Mouse (Mus musculus): Measurements from ENCODE around the gene Ttc7. TPM values are rescaled to one million over a fixed set of nuclear protein-coding genes. Genes with fewer than 3 reads are reported as not detected.

Ttc7 gene
- polyA plus RNA-seq, 1 experiment from 2014 or later = 4.1 TPM

GRCm38 (mm10) chr17:87365268-87365667 is 82.6 kb downstream of the Ttc7 start:
- Histone ChIP-seq H3K27ac (no peak overlapping the region), H3K36me3 (no peaks in the 10 kb centered on the region), H3K4me1 (peaks cover 55% of the 10 kb centered on the region), H3K4me2 (replicated peaks) (no peak overlapping the region), H3K27me3 (peaks cover 9% of the 10 kb centered on the region; the same call in 1 of the 2 replicates), H3K9ac (no peak overlapping the region), H3K9me3 (no peaks in the 10 kb centered on the region), H3K4me3 (no peak overlapping the region)
- ATAC-seq (ENCODE audit: low FRiP score, low read depth) = no peak
- WGBS = 75% methylated on average over 8 of the region's 8 CpGs

DNA sequence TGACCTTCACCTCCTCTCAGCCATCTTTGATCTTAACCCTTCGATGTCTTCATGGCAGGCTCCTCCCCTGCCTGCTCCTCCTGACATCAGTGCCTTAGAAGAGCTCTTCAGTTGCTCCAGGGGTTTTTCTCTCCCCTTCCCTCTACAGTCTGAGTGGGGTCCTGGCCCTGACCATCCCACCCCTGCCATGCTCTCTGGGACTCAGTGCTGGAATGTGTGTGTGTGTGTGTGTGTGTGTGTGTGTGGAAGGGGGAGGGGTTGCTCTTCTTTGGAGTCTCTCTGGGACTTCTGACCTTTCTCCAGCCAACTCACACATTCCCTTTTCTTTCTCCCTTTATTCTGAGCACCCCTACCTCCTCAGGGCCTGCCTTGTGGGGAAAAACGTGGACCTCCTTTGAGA is 83.8 kb downstream of the Ttc7 start:
- no peak for ATAC-seq (ENCODE audit: low FRiP score, low read depth)
- H3K4me1 ChIP-seq = peaks cover 44% of the 10 kb centered on the region

DNA sequence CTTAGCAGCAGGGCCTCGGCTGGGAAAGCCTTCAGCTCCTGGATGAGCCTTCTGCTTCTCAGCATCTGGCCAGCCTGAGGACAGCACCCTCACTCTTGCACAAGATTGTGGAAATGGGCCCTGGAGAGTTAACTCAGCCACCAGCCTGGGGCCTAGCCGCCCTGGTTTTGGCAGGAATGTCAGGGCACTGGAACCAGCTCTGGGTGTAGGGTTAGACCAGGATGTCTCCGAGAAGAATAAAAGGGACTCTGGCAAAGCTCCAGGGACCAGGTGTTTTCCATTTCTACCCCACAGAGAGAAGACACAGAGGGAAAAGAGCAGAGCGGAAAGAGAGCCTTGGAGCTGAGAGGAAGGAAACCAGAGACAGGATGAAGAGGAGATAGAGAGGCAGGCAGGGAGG is 84.5 kb downstream of the Ttc7 start:
- Histone ChIP-seq H3K4me1 (peaks cover 44% of the 10 kb centered on the region), H3K9me3 (no peaks in the 10 kb centered on the region), H3K4me2 (replicated peaks) (no peak overlapping the region), H3K36me3 (no peaks in the 10 kb centered on the region), H3K27ac (0 out of 2 replicates have a peak overlapping the region, but pooled peaks have one; percentile 10), H3K4me3 (no peak overlapping the region), H3K9ac (0 out of 2 replicates have a peak overlapping the region, but pooled peaks have one; percentile 8), H3K27me3 (peaks cover 6% of the 10 kb centered on the region; the same call in 1 of the 2 replicates)
- WGBS = 17% methylated on average over 4 of the region's 4 CpGs
- ATAC-seq (ENCODE audit: low FRiP score, low read depth) = no peak

More for the DNA sequence above, 83.8 kb downstream of the Ttc7 start:
- no peak overlapping the region for H3K9ac ChIP-seq
- H3K27me3 ChIP-seq = peaks cover 6% of the 10 kb centered on the region; the same call in 1 of the 2 replicates
- H3K4me3 ChIP-seq = no peak overlapping the region
- H3K9me3 ChIP-seq = no peaks in the 10 kb centered on the region
- no peak overlapping the region for H3K4me2 ChIP-seq (replicated peaks)
- no peaks in the 10 kb centered on the region for H3K36me3 ChIP-seq
- H3K27ac ChIP-seq = no peak overlapping the region
- 16% methylated on average over 2 of the region's 2 CpGs for WGBS

DNA sequence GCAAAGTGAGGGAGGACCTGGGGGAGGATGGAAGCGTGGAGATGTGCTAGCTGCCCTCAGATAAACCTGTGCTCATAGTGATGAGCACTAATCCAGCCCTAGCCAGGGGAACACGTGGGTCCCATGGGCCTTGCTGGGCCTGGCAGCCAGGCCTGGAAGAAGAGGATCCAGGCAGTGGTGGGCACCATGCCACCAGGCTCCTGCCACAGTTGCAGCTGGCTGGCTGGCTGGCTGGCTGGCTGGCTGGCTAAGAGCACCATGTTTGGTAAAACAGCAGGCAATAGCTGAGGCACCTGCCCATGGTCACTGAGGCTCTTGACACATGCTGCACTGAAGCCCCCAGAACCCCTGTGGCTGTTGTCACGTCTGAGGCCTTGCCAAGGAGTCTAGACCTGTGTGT is 85.0 kb downstream of the Ttc7 start:
- 56% methylated on average over 3 of the region's 3 CpGs for WGBS
- no peaks in the 10 kb centered on the region for H3K36me3 ChIP-seq
- H3K4me3 ChIP-seq = no peak overlapping the region
- H3K27ac ChIP-seq = peak overlapping the region; percentile 10; the same call in 1 of the 2 replicates
- ATAC-seq (ENCODE audit: low FRiP score, low read depth) = no peak
- no peak overlapping the region for H3K4me2 ChIP-seq (replicated peaks)
- H3K9me3 ChIP-seq = no peaks in the 10 kb centered on the region
- H3K9ac ChIP-seq = no peak overlapping the region
- peaks cover 6% of the 10 kb centered on the region; the same call in 1 of the 2 replicates for H3K27me3 ChIP-seq
- H3K4me1 ChIP-seq = peaks cover 45% of the 10 kb centered on the region

DNA sequence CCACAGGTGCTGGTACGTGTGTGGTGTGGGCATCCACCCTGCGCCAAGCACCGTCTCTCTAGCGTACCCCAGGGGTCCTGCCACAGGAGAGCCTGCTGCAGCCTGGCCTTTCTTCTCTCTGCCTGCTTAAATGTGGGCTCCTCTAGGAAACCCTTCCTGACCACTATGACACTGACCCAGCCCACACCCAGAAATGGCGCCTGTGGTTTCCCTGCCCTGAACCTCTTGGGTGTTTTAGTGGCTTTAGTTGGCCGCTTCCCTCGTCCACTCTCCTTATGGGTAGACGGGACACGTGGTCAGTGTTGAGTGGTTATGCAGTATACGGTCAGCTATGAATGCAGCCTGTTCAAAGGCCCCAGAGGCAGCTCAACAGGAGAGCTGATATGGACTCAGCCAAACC is 85.8 kb downstream of the Ttc7 start:
- no peak overlapping the region for H3K4me3 ChIP-seq
- no peak for ATAC-seq (ENCODE audit: low FRiP score, low read depth)
- H3K9ac ChIP-seq = no peak overlapping the region
- no peaks in the 10 kb centered on the region for H3K36me3 ChIP-seq
- H3K4me1 ChIP-seq = peaks cover 45% of the 10 kb centered on the region
- WGBS = 76% methylated on average over 10 of the region's 10 CpGs
- no peak overlapping the region for H3K27ac ChIP-seq
- no peak overlapping the region for H3K4me2 ChIP-seq (replicated peaks)
- H3K9me3 ChIP-seq = no peaks in the 10 kb centered on the region
- H3K27me3 ChIP-seq = peaks cover 6% of the 10 kb centered on the region; the same call in 1 of the 2 replicates

DNA sequence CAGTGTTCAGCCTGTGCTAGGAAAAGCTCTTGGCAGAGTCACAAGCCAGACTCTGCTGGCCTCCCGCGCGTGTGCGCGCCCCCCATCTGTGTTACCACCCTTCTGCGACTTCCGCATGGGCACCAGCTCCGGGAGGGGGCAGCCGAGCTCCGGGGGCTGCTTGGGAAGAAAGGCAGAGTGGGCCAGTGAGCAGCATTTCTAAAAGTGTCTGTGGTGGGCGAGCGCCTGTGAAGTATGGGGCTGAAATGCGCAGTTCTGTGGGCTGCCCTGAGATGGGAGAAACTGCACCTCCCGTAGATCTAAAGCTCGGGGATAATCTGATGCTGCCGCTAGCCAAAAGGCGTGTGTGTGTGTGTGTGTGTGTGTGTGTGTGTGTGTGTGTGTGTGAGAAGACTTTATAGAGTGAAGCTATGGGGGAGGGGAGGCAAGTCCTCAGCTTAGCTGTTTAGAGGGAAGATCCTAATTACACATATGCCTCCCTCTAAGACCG is 86.6 kb downstream of the Ttc7 start:
- Histone ChIP-seq H3K4me3 (no peak overlapping the region), H3K27ac (no peak overlapping the region), H3K4me2 (replicated peaks) (no peak overlapping the region), H3K9me3 (no peaks in the 10 kb centered on the region), H3K9ac (no peak overlapping the region), H3K4me1 (peaks cover 45% of the 10 kb centered on the region), H3K27me3 (peaks cover 6% of the 10 kb centered on the region; the same call in 1 of the 2 replicates), H3K36me3 (no peaks in the 10 kb centered on the region)
- no peak for ATAC-seq (ENCODE audit: low FRiP score, low read depth)
- WGBS = 57% methylated on average over 18 of the region's 18 CpGs

GRCm38 (mm10) chr17:87372189-87372588 is 89.5 kb downstream of the Ttc7 start:
- Histone ChIP-seq H3K4me1 (peaks cover 55% of the 10 kb centered on the region), H3K4me2 (replicated peaks) (no peak overlapping the region), H3K36me3 (no peaks in the 10 kb centered on the region), H3K9ac (no peak overlapping the region), H3K27me3 (peaks cover 2% of the 10 kb centered on the region; the same call in 1 of the 2 replicates), H3K9me3 (no peaks in the 10 kb centered on the region), H3K4me3 (no peak overlapping the region), H3K27ac (no peak overlapping the region)
- 78% methylated on average over 7 of the region's 7 CpGs for WGBS
- ATAC-seq (ENCODE audit: low FRiP score, low read depth) = no peak

DNA sequence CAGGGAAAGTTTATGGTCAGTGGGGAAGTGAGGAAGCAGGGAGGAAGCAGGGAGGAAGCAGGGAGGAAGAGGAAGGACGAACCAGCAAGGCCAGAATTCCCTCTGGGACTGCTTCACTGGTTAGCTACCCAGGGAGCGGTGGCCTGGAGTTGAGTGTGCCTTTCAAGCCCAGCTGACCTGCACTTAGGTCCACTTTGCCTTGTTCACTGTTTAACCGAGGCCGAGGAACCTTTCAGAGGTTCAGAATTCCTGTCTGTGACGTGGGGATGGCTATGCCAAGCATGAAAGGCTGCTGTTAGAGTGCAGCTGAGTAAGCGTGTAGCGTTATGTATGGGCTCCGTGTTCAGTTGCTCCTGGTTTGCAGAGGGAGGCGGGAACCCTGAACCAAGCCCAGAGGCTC is 90.6 kb downstream of the Ttc7 start:
- no peaks in the 10 kb centered on the region for H3K9me3 ChIP-seq
- ATAC-seq (ENCODE audit: low FRiP score, low read depth) = no peak
- H3K4me2 ChIP-seq (replicated peaks) = no peak overlapping the region
- H3K27ac ChIP-seq = no peak overlapping the region
- no peak overlapping the region for H3K4me3 ChIP-seq
- no peak overlapping the region for H3K9ac ChIP-seq
- no peaks in the 10 kb centered on the region for H3K36me3 ChIP-seq
- WGBS = 89% methylated on average over 9 of the region's 9 CpGs
- H3K27me3 ChIP-seq = peaks cover 2% of the 10 kb centered on the region; the same call in 1 of the 2 replicates
- H3K4me1 ChIP-seq = peaks cover 55% of the 10 kb centered on the region

DNA sequence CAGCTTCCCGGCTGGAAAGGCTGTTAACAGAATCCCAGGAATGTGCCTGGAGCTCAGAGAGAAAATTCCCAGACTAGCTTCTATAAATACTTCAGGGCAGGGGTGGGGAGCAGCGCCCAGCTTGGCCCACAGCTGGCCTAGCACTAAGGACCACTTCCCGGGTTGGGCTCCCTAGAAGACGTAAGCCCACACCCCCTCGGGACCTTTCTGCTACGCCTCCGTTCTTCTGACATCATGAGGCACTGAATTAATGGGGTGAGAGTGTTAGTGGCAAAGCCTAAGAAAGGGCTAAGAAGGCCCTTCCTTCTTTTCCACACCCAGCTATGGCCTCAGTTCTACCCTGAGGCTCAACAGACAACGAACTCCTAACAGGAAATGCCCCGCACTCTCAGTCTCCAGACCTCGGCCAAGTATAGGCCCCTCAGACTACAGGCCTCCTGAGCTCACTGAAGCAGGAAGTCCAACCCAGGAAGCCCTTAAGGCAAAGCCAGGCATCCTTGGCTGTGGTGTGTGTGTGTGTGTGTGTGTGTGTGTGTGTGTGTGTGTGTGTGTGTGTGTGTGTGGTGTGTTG is 93.3 kb downstream of the Ttc7 start:
- Histone ChIP-seq H3K4me3 (no peak overlapping the region), H3K27me3 (no peaks in the 10 kb centered on the region), H3K4me1 (peaks cover 56% of the 10 kb centered on the region), H3K27ac (peak overlapping the region; percentile 83), H3K36me3 (no peaks in the 10 kb centered on the region), H3K4me2 (replicated peaks) (0 out of 2 replicates have a peak overlapping the region, but pooled peaks have one; percentile 14), H3K9ac (no peak overlapping the region), H3K9me3 (no peaks in the 10 kb centered on the region)
- peak; percentile 62 for ATAC-seq (ENCODE audit: low FRiP score, low read depth)
- WGBS = 9% methylated on average over 10 of the region's 10 CpGs

- no peaks in the 10 kb centered on the region for H3K36me3 ChIP-seq
- peak; percentile 18; the same call in 1 of the 2 replicates for ATAC-seq (ENCODE audit: low FRiP score, low read depth)
- H3K9ac ChIP-seq = 0 out of 2 replicates have a peak overlapping the region, but pooled peaks have one; percentile 3
- H3K4me2 ChIP-seq (replicated peaks) = no peak overlapping the region
- no peaks in the 10 kb centered on the region for H3K9me3 ChIP-seq
- peak overlapping the region; percentile 83 for H3K27ac ChIP-seq
- 79% methylated on average over 6 of the region's 6 CpGs for WGBS
- H3K4me3 ChIP-seq = no peak overlapping the region
- no peaks in the 10 kb centered on the region for H3K27me3 ChIP-seq
- peaks cover 56% of the 10 kb centered on the region for H3K4me1 ChIP-seq
These were observed 94.3 kb downstream of the Ttc7 start for GRCm38 (mm10) chr17:87376831-87377471.

GRCm38 (mm10) chr17:87377536-87377935 is 94.8 kb downstream of the Ttc7 start:
- WGBS = 62% methylated on average over 6 of the region's 6 CpGs
- no peak for ATAC-seq (ENCODE audit: low FRiP score, low read depth)
- H3K27me3 ChIP-seq = no peaks in the 10 kb centered on the region
- peaks cover 54% of the 10 kb centered on the region for H3K4me1 ChIP-seq
- H3K4me3 ChIP-seq = no peak overlapping the region
- no peak overlapping the region for H3K4me2 ChIP-seq (replicated peaks)
- H3K27ac ChIP-seq = no peak overlapping the region; the same call in 1 of the 2 replicates
- no peaks in the 10 kb centered on the region for H3K36me3 ChIP-seq
- H3K9me3 ChIP-seq = no peaks in the 10 kb centered on the region
- H3K9ac ChIP-seq = no peak overlapping the region

- Histone ChIP-seq H3K9ac (no peak overlapping the region), H3K4me2 (replicated peaks) (no peak overlapping the region; the same call in 1 of the 2 replicates), H3K36me3 (no peaks in the 10 kb centered on the region), H3K4me1 (peaks cover 54% of the 10 kb centered on the region), H3K27ac (peak overlapping the region; percentile 39; the same call in 1 of the 2 replicates), H3K27me3 (no peaks in the 10 kb centered on the region), H3K9me3 (no peaks in the 10 kb centered on the region), H3K4me3 (no peak overlapping the region)
- WGBS = 57% methylated on average over 16 of the region's 16 CpGs
- ATAC-seq (ENCODE audit: low FRiP score, low read depth) = no peak
These were observed 95.9 kb downstream of the Ttc7 start for GRCm38 (mm10) chr17:87378354-87379159.
